Mouse (Mus musculus): ENCODE data around the gene Pradc1.

- no peak for TF ChIP-seq CTCF (IDR thresholded peaks at IDR 0.05; ENCODE audit: borderline replicate concordance, extremely low read depth, insufficient read depth, insufficient read length)
- TF ChIP-seq POLR2A (IDR thresholded peaks at IDR 0.05; ENCODE audit: borderline replicate concordance, extremely low read depth, insufficient read depth, insufficient read length, poor library complexity, severe bottlenecking) = no peak
These were observed 48.6 kb upstream of the Pradc1 start for GRCm38 (mm10) chr6:85500416-85500815.
